Mouse (Mus musculus) liver (tissue): Measurements from ENCODE around the gene Rtl3.

Source experiments
- DNase-seq: peaks from one replicate; pipeline ENCODE4 v3.0.0-alpha.2; 2020; ENCODE audit warnings: mixed read lengths

Gene Rtl3

GRCm38 (mm10) chrX:106840409-106840808, at the start of gene Rtl3:
TSS of gene Rtl3 (minus strand) at chrX:106840644.
- DNase-seq = no peak

GRCm38 (mm10) chrX:106872315-106872714, 31.9 kb upstream of the Rtl3 start:
- no peak for DNase-seq

- DNase-seq = no peak
Measured at GRCm38 (mm10) chrX:106871894-106872293, 31.4 kb upstream of the Rtl3 start.

- no peak for DNase-seq
Measured at GRCm38 (mm10) chrX:106871426-106871825, 31.0 kb upstream of the Rtl3 start.

- no peak for DNase-seq
Measured at GRCm38 (mm10) chrX:106853523-106854300, 13.3 kb upstream of the Rtl3 start.

GRCm38 (mm10) chrX:106839591-106839990, 853 bp downstream of the Rtl3 start:
- DNase-seq = no peak

GRCm38 (mm10) chrX:106830494-106830893, 9.9 kb downstream of the Rtl3 start:
- DNase-seq = no peak

GRCm38 (mm10) chrX:106809560-106810226, 30.8 kb downstream of the Rtl3 start:
- DNase-seq = no peak

- no peak for DNase-seq
Measured at GRCm38 (mm10) chrX:106804387-106804786, 36.1 kb downstream of the Rtl3 start.

- no peak for DNase-seq
Measured at GRCm38 (mm10) chrX:106794686-106795085, 45.8 kb downstream of the Rtl3 start.
